Comparison of ENCODE assay signal across 9 mouse cellular contexts in genomic region chr6:50678826-50679485, GRCm38 (mm10). TPM values are rescaled to one million over a fixed set of nuclear protein-coding genes. Genes with fewer than 3 reads are reported as not detected.
DNase-seq lines count a peak whose midpoint lies in the region; ATAC-seq lines count a peak whose summit lies in the region.
"Had no signal": no experiment of that assay in that cellular context is flagged by ENCODE, and none has a peak within 500 bp of the region (broad histone marks: within the 10 kb centered on the region; RNA-seq: fewer than 3 reads in every experiment).

No protein-coding gene starts in this region.

- no peak overlapping the region for H3K9ac ChIP-seq in forebrain, embryonic 16.5 days (replicated peaks; ENCODE audit: low read depth, low read length)
- H3K9ac ChIP-seq in hindbrain, embryonic 13.5 days = peak overlapping the region; percentile 2; the same call in 1 of the 2 replicates
- H3K9ac ChIP-seq: limb, embryonic 15.5 days had no signal

- H3K27ac ChIP-seq in forebrain, embryonic 16.5 days (ENCODE audit: low read length) = no peak overlapping the region
- no peak overlapping the region for H3K27ac ChIP-seq in hindbrain, embryonic 13.5 days
- H3K27ac ChIP-seq: limb, embryonic 15.5 days had no signal

- H3K4me1 ChIP-seq in forebrain, embryonic 16.5 days (replicated peaks; ENCODE audit: control insufficient read depth, insufficient read depth, low read length) = no peaks in the 10 kb centered on the region; the same call in 1 of the 2 replicates
- peaks cover 13% of the 10 kb centered on the region for H3K4me1 ChIP-seq in hindbrain, embryonic 13.5 days (replicated peaks)

- H3K9me3 ChIP-seq in forebrain, embryonic 16.5 days (ENCODE audit: control insufficient read depth, low read length) = no peaks in the 10 kb centered on the region
- H3K9me3 ChIP-seq in hindbrain, embryonic 13.5 days = no peaks in the 10 kb centered on the region
- H3K9me3 ChIP-seq: limb, embryonic 15.5 days had no signal

- H3K36me3 ChIP-seq in forebrain, embryonic 16.5 days (ENCODE audit: control insufficient read depth, insufficient read depth) = no peaks in the 10 kb centered on the region
- no peaks in the 10 kb centered on the region for H3K36me3 ChIP-seq in hindbrain, embryonic 13.5 days
- H3K36me3 ChIP-seq: limb, embryonic 15.5 days had no signal

- H3K4me3 ChIP-seq in forebrain, embryonic 16.5 days (replicated peaks; ENCODE audit: low read length) = no peak overlapping the region
- H3K4me3 ChIP-seq in hindbrain, embryonic 13.5 days = no peak overlapping the region
- H3K4me3 ChIP-seq: limb, embryonic 15.5 days had no signal

- WGBS in forebrain, embryonic 16.5 days = 32% methylated on average over 8 of the region's 8 CpGs
- 30% methylated on average over 8 of the region's 8 CpGs for WGBS in hindbrain, embryonic 13.5 days

- peak; percentile 52 for DNase-seq in MN1 (ENCODE audit: low spot score)
- peak; percentile 73 for DNase-seq in cerebellum, adult 11-12 months
- peak; percentile 77 to 88 for DNase-seq in layer of hippocampus, postnatal 14 days (ENCODE audit: low spot score in 2 of 2)
- DNase-seq in lung, postnatal 4 days = peak; percentile 71 to 83
- DNase-seq in right cerebral cortex, adult 2 months (ENCODE audit: low spot score in 2 of 2) = peak; percentile 75 to 87
- DNase-seq in urinary bladder, postnatal 10 days (ENCODE audit: low spot score) = peak; percentile 29

- peak; percentile 91 for ATAC-seq in forebrain, embryonic 16.5 days
- peak; percentile 73; the same call in 1 of the 2 replicates for ATAC-seq in hindbrain, embryonic 13.5 days (ENCODE audit: low FRiP score)

- no peak overlapping the region for H3K4me2 ChIP-seq in forebrain, embryonic 16.5 days (ENCODE audit: low read length)
- H3K4me2 ChIP-seq in hindbrain, embryonic 13.5 days = no peak overlapping the region
- H3K4me2 ChIP-seq: limb, embryonic 15.5 days had no signal

- H3K27me3 ChIP-seq in forebrain, embryonic 16.5 days (replicated peaks; ENCODE audit: control insufficient read depth, insufficient read depth, low read length) = no peaks in the 10 kb centered on the region; the same call in 1 of the 2 replicates
- H3K27me3 ChIP-seq in hindbrain, embryonic 13.5 days = no peaks in the 10 kb centered on the region

RNA-seq across cellular contexts. Expression of gene Npvf, which starts 24.7 kb away (rescaled TPM):
- polyA plus RNA-seq in forebrain, embryonic 16.5 days (2015; fragmentation: Nextera tagmentation; extraction: Ambion mirVana) = not detected in 2 replicates
- not detected in 2 replicates for polyA plus RNA-seq in hindbrain, embryonic 13.5 days (2015; fragmentation: Nextera tagmentation; extraction: Ambion mirVana)
- not detected for total RNA-seq in layer of hippocampus, postnatal 14 days (2021)
- polyA plus RNA-seq: limb, embryonic 15.5 days had no signal

Comparison
In these comparisons a context has a peak if more than half of its experiments do, and no peak if none do; other contexts are left out.
1. DNase-seq: peak in every context shown above with its lines; median percentile 82 in layer of hippocampus, postnatal 14 days; 81 in right cerebral cortex, adult 2 months; 77 in lung, postnatal 4 days; 73 in cerebellum, adult 11-12 months; 52 in MN1; 29 in urinary bladder, postnatal 10 days.